Mouse (Mus musculus) regulatory T cell (primary cell): ENCODE measurements around the gene Mitd1.

Experiments
- in situ Hi-C: fragments of 300-600 bp; cut with MboI, MseI; formaldehyde crosslinking; loops from one replicate; pipeline ENCODE4 v1.15.1; 2025; ENCODE audit warnings: high pct_unique_total_duplicates

The Mitd1 gene

GRCm38 (mm10) chr1:37867684-37868322 is 22.4 kb downstream of the Mitd1 start:
- in situ Hi-C loops: loop anchor here (5.0 kb wide), 1 partner anchor 186 kb away; no protein-coding TSS in a partner anchor

- in situ Hi-C loops: loop anchor here (5.0 kb wide), 1 partner anchor 185 kb away; no protein-coding TSS in a partner anchor
Observed at GRCm38 (mm10) chr1:37867056-37867455, 23.2 kb downstream of the Mitd1 start.

GRCm38 (mm10) chr1:37866286-37866685 is 23.9 kb downstream of the Mitd1 start, which contains the start of gene Tsga10:
Gene Tsga10, minus strand, starts transcription at chr1:37866429.
- in situ Hi-C loops: loop anchor here (5.0 kb wide), 1 partner anchor 184 kb away; no protein-coding TSS in a partner anchor

DNA sequence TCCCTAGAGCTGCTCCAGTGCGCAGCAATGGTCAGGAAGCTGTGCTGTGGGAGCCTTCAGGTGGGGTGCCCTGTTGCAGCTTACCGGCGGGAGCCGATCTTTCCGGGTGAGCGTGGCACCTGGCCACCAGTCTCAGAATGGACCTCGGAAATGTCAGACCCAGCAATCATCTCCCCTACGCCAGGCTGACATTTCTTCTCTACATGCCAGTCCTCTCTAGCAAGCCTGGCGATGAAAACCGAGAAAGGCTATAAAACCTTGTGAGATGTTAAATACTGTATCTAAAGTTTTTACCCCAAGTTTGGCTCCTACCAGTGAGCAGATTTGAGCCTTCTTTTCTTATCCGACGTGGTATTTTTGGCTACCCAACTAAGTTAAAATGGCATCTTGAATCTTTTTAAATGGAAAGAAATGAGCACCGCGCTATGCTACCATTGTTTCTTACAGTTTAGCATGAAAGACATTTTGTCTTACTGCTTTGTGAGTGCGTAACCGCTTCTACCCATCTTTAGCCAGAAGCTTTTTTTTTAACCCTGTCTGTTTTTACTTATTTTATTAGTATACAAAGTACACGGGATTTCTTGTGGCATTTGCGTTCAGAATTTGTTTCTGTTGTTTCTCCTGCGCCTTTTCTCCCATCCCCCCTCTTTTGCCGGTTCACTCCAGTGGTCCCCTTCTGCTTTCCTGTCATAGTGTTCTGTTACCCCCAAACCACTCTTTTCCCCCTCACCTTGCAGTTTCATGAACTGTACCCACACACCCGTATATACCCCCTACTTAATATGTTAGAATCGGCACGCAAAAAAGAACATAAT is 24.6 kb downstream of the Mitd1 start:
- in situ Hi-C loops: loop anchor here (5.0 kb wide), 1 partner anchor 183 kb away; no protein-coding TSS in a partner anchor

DNA sequence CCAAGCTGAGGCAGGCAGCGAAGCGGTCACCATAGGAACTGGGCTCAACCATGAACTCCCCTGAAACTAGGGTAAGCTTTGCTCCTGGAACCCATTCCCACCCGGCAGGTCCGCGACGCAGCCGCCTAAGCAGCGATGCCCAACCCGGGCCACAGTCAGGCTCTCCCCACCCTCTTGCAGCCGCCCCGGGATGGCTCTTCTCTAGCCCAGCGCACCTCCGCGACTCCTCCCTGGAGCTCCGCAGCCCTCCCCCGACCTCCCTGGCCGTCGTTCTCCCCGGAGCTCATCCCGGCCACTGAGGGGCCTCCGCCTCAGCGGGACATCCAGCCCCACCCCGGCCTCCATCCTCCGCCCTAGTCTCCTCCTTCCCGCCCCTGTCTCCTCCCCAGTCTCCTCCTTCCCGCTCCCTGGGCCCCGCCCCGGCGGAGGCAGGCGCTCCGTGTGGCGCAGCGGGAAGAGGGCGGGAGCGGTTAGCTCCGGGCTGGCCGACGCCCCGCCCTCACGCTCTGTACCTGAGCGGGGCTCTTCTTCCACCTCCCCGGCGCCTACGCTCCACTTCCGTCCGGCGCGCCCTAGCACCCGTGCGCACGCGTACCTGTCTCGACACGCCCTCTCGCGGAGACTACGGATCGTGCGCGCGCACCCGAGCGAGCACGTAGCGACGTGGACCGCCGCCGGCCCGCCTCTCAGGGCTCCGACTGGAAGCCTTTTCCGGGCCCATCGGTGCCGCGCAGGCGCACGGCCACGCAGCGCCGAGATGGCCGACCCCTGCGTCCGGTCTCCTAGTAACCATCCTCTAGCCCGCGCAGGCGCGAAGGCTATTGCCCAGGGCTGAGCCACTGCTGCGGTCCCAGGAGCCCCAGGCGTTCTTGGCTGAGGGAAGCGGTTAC is 25.5 kb downstream of the Mitd1 start:
- in situ Hi-C loops: loop anchor here (5.0 kb wide), 1 partner anchor 182 kb away; no protein-coding TSS in a partner anchor

DNA sequence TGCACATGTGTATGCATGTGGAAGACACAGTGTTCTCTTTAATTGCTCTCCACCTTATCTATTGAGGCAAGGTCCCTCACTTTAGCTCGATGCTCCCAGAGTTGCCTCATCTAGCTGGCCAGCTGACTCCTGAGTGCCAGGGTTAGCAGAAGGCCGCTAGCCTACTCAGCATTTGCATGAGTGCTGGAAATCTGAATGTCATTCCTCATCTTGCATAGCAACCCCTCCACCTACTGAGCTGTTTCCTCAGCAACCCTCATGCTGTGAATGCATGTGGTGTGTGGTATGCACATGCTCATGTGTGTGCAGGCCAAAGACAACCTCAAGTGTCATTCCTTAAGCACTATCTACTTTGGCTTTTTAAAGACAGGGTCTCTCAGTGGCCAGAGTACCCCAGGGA is 39.5 kb downstream of the Mitd1 start:
- in situ Hi-C loops: no loop called here

DNA sequence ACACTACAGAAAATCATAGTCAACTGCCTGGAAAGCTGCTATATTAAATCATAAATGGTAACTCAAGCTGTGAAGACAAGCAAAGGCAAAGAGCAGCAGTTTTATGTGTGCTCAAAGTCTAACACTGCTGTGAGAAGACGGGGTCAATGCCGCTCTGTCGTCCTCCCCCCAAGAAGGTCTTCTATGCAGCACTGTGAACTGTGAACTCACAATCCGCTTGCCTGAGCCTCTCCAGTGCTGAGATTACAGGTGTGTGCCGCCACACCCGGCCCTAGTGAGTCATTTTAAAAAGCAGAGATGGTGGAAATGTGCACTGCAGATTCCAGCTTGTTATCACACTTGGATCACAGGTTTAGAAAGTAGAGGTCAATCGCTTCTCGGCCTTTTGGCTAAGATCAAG is 43.3 kb downstream of the Mitd1 start:
- in situ Hi-C loops: no loop called here

- in situ Hi-C loops: no loop called here
Observed at GRCm38 (mm10) chr1:37831681-37832080, 58.5 kb downstream of the Mitd1 start.
